Mouse (Mus musculus) NIH3T3 (cell line): ENCODE results near the gene Ddah2.
A peak's percentile ranks its signal among the peaks of the same experiment; 100 is the strongest.

Experiments
- DNase-seq: peaks from one replicate; pipeline ENCODE4 v3.0.0-alpha.2; 2012; ENCODE audit warnings: low read depth

Gene Ddah2

GRCm38 (mm10) chr17:35050126-35050750 is 8.6 kb upstream of the Ddah2 start:
- DNase-seq = peak; percentile 88

- DNase-seq = peak; percentile 90
These were observed 7.4 kb upstream of the Ddah2 start for GRCm38 (mm10) chr17:35051156-35052086.

GRCm38 (mm10) chr17:35052271-35052798 is 6.5 kb upstream of the Ddah2 start:
- no peak for DNase-seq

- no peak for DNase-seq
These were observed 2.9 kb upstream of the Ddah2 start for GRCm38 (mm10) chr17:35055691-35056495.

- no peak for DNase-seq
These were observed 1.7 kb upstream of the Ddah2 start for GRCm38 (mm10) chr17:35057090-35057489.

GRCm38 (mm10) chr17:35058316-35058715 is 519 bp upstream of the Ddah2 start:
- DNase-seq = no peak

- DNase-seq = no peak
These were observed 1.2 kb downstream of the Ddah2 start for GRCm38 (mm10) chr17:35060071-35060470.

- peak; percentile 53 for DNase-seq
These were observed 2.0 kb downstream of the Ddah2 start for GRCm38 (mm10) chr17:35060737-35061297.

- DNase-seq = no peak
These were observed 2.5 kb downstream of the Ddah2 start for GRCm38 (mm10) chr17:35061299-35061698.

GRCm38 (mm10) chr17:35063466-35063865 is 4.6 kb downstream of the Ddah2 start:
- DNase-seq = peak; percentile 46

GRCm38 (mm10) chr17:35064378-35064877 is 5.6 kb downstream of the Ddah2 start:
- DNase-seq = no peak

- no peak for DNase-seq
These were observed 6.4 kb downstream of the Ddah2 start, which contains the start of gene Ly6g6c for GRCm38 (mm10) chr17:35064951-35065947. Gene Ly6g6c, plus strand, starts transcription at chr17:35065388.

GRCm38 (mm10) chr17:35066084-35066483 is 7.2 kb downstream of the Ddah2 start, which contains the start of gene Mpig6b:
Gene Mpig6b, minus strand, starts transcription at chr17:35066184.
- no peak for DNase-seq

- DNase-seq = peak; percentile 52
These were observed 9.5 kb downstream of the Ddah2 start for GRCm38 (mm10) chr17:35068213-35068914.

- DNase-seq = peak; percentile 18
These were observed 11.9 kb downstream of the Ddah2 start for GRCm38 (mm10) chr17:35070556-35071229.

GRCm38 (mm10) chr17:35071454-35071853 is 12.6 kb downstream of the Ddah2 start:
- DNase-seq = no peak

GRCm38 (mm10) chr17:35074097-35074496 is 15.3 kb downstream of the Ddah2 start:
- no peak for DNase-seq

- DNase-seq = no peak
These were observed 17.8 kb downstream of the Ddah2 start, which contains the start of gene Ly6g6e for GRCm38 (mm10) chr17:35076507-35077176. Gene Ly6g6e, plus strand, starts transcription at chr17:35076902.
